Mouse (Mus musculus) forebrain, embryonic 11.5 days (tissue): ENCODE results near the gene Irf2. TPM values are rescaled to one million over a fixed set of nuclear protein-coding genes. Genes with fewer than 3 reads are reported as not detected.

Experiments used
- ATAC-seq: fragments of 200-750 bp; cut with Nextera tagmentation; replicated peaks from 2 replicates; pipeline ENCODE4 v1.8.0; 2017; ENCODE audit warnings: moderate TSS enrichment; ENCODE audit not compliant: low FRiP score
- DNase-seq: peaks from one replicate; pipeline ENCODE4 v3.0.0-alpha.2; 2017; ENCODE audit warnings: low spot score
- H3K27ac ChIP-seq: fragments of 300-500 bp; sonication (generic); 2 replicates; pipeline ENCODE4 v1.5.1; 2014; ENCODE audit warnings: low read depth, low read length
- H3K27me3 ChIP-seq: fragments of 300-500 bp; sonication (generic); 2 replicates; pipeline ENCODE4 v1.6.1; 2014; ENCODE audit warnings: mild to moderate bottlenecking, low read length, mixed read lengths; ENCODE audit not compliant: control insufficient read depth, insufficient read depth
- H3K36me3 ChIP-seq: fragments of 300-500 bp; sonication (generic); 2 replicates; pipeline ENCODE4 v1.6.1; 2014; ENCODE audit warnings: mild to moderate bottlenecking, low read length, moderate library complexity, mixed read lengths; ENCODE audit not compliant: control insufficient read depth, insufficient read depth
- H3K4me1 ChIP-seq: fragments of 300-500 bp; sonication (generic); replicated peaks from 2 replicates; pipeline ENCODE4 v1.6.1; 2014; ENCODE audit warnings: low read length, mixed read lengths; ENCODE audit not compliant: control insufficient read depth, insufficient read depth
- H3K4me2 ChIP-seq: fragments of 300-500 bp; sonication (generic); 2 replicates; pipeline ENCODE4 v1.6.1; 2014; ENCODE audit warnings: low read depth, mild to moderate bottlenecking, low read length, moderate library complexity, mixed read lengths; ENCODE audit not compliant: severe bottlenecking
- H3K4me3 ChIP-seq: fragments of 300-500 bp; sonication (generic); 2 replicates; pipeline ENCODE4 v1.5.1; 2014; ENCODE audit warnings: low read depth, low read length
- H3K9ac ChIP-seq: fragments of 300-500 bp; sonication (generic); 2 replicates; pipeline ENCODE4 v1.6.1; 2014; ENCODE audit warnings: low read length
- H3K9me3 ChIP-seq: fragments of 300-500 bp; sonication (generic); 2 replicates; pipeline ENCODE4 v1.6.1; 2016; ENCODE audit warnings: low read length, mixed read lengths; ENCODE audit not compliant: control insufficient read depth
- WGBS: fragments of 180-500 bp; shearing (Covaris S2); extraction: QIAGEN DNeasy Blood & Tissue Kit; methylation state at CpG from one replicate; pipeline ENCODE4 v1.1.7; 2014; 5-methylcytosine and 5-hydroxymethylcytosine counted together
- polyA plus RNA-seq: library from polyadenylated mRNA; unstranded; fragments of >200 nt; fragmentation: Nextera tagmentation; extraction: Ambion mirVana; gene quantifications from 2 replicates; pipeline ENCODE4 v1.2.1, GENCODE M21; 2014

Gene Irf2
- polyA plus RNA-seq, 1 experiment from 2014 or later: 12.8 TPM

DNA sequence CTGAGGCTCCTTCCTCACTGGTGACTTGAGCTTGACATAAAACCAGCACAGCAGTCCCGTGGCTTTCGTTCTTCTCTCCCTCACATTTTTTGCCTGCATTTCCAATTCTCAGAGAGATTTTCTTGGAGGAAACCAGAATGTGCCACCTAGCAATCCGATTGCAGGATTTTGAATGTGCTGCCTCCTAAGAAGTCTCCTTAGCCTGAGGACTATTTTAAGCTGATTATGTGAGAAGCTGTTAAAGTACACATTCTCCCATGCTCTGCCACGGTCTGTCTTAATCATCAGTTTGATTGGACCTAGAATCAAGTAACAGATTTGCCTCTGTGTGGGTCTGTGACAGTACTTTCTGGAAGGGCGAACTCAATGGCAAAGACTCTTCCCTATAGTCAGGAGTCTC is 123.0 kb downstream of the Irf2 start:
- ATAC-seq (no peak), DNase-seq (no peak)
- Histone ChIP-seq H3K9me3 (no peaks in the 10 kb centered on the region), H3K9ac (no peak overlapping the region), H3K4me1 (peaks cover 3% of the 10 kb centered on the region; the same call in 1 of the 2 replicates), H3K36me3 (no peaks in the 10 kb centered on the region), H3K4me2 (no peak overlapping the region), H3K27me3 (no peaks in the 10 kb centered on the region), H3K27ac (no peak overlapping the region), H3K4me3 (no peak overlapping the region)
- WGBS: 85% methylated on average over 5 of the region's 5 CpGs

DNA sequence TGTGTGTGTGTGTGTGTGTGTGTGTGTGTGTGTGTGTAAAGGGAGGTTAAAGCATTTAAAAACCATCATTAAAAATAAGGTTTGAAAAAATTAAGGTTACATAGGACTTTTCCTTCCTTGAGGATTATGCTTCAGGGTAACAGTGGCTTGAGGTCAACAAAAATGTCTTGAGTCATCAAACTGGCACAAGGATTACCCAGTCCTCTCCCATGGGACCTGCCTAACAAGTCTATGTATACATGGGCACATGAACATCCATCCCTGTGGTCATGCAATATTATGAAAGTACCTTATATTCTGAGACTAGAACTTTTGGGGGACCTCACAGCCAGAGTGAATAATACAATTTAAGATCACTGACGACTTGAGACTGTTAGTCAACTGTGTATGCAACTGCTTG is 125.9 kb downstream of the Irf2 start:
- Histone ChIP-seq H3K9ac (no peak overlapping the region), H3K36me3 (no peaks in the 10 kb centered on the region), H3K4me3 (no peak overlapping the region), H3K4me2 (no peak overlapping the region), H3K27ac (no peak overlapping the region), H3K9me3 (no peaks in the 10 kb centered on the region), H3K4me1 (no peaks in the 10 kb centered on the region), H3K27me3 (no peaks in the 10 kb centered on the region)
- ATAC-seq (no peak), DNase-seq (no peak)
- 87% methylated on average over 1 of the region's 1 CpGs for WGBS

DNA sequence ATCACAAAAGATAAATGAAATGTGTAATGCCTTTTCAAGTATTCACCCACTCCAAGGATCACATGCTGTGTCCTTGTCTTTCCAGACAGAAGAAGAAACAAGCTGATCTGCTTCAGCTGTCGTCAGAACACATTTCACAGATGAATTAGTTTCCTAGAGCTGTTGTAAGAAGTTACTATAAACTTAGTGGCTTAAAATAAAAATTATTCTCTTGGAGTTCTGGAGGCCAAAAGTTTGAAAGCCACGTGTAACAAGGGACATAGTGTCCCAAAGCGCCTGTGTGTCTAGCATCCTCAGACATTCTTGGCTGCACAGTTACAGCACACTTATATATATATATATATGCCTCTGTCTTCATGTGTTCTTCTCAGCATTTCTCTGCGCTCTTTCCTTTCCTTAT is 127.9 kb downstream of the Irf2 start:
- H3K4me3 ChIP-seq: no peak overlapping the region
- no peak overlapping the region for H3K4me2 ChIP-seq
- H3K9me3 ChIP-seq: no peaks in the 10 kb centered on the region
- DNase-seq (no peak), ATAC-seq (no peak)
- no peaks in the 10 kb centered on the region for H3K27me3 ChIP-seq
- H3K9ac ChIP-seq: no peak overlapping the region
- H3K4me1 ChIP-seq: no peaks in the 10 kb centered on the region
- no peaks in the 10 kb centered on the region for H3K36me3 ChIP-seq
- WGBS: 60% methylated on average over 4 of the region's 4 CpGs
- H3K27ac ChIP-seq: no peak overlapping the region

DNA sequence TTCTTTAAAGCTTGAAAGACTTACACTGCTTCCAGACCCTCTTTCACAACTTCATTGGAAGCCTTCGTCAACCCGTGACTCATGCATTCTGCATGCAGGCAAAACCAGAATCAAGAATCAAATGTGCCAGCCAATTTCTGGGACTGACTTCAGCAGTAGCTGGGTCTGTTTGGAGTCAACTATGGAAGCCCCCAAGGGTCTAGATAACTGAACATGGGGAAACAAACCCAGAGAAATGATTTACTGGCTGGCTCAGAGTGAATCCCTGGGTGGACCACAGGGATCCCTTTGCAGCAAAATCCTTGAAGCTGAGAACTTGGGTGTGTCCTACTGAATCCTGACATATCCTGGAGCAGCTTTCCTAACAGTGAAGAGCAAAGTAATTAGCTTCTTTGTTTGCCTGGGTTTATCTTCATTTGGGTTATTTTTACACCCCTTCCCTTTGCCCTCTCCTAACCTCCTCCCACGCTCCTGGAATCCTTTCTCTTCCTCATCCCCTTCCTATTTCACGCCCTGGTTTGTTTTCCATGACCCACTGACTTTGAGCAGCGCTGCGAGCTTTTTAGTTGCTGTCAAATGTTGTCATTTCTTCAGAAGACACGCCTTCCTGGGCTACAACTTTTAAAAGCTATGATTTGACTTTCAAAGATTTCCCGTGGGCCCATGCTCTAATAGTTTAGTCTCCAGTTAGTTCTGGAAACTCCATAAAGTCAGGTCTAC is 129.0 kb downstream of the Irf2 start:
- H3K4me2 ChIP-seq: no peak overlapping the region
- H3K9ac ChIP-seq: no peak overlapping the region
- H3K36me3 ChIP-seq: no peaks in the 10 kb centered on the region
- ATAC-seq (no peak), DNase-seq (no peak)
- no peaks in the 10 kb centered on the region for H3K27me3 ChIP-seq
- H3K4me1 ChIP-seq: no peaks in the 10 kb centered on the region
- no peaks in the 10 kb centered on the region for H3K9me3 ChIP-seq
- WGBS: 77% methylated on average over 8 of the region's 8 CpGs
- no peak overlapping the region for H3K4me3 ChIP-seq
- H3K27ac ChIP-seq: no peak overlapping the region

DNA sequence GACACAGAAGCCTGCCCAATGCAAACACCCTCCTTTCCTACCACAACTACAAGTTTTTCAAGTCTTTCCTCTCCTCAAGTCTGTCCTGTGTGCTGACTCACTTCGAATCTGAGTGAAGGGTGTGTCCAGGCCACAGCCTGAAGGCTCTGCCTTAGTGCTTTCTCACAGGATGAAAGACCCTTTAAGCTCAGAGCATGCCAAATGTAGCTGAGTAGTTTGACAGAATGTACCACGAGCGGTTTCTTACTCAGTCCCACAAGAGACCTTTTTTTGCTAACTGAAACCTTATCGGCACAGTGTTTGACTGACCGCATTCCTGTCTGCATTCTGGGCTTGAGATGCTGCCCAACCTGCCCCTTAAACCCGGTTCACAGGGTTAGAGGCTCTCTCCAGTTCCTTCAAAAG is 130.0 kb downstream of the Irf2 start:
- 85% methylated on average over 6 of the region's 6 CpGs for WGBS
- Histone ChIP-seq H3K27ac (no peak overlapping the region), H3K4me2 (no peak overlapping the region), H3K27me3 (no peaks in the 10 kb centered on the region), H3K9ac (no peak overlapping the region), H3K4me1 (no peaks in the 10 kb centered on the region), H3K4me3 (no peak overlapping the region), H3K36me3 (no peaks in the 10 kb centered on the region), H3K9me3 (no peaks in the 10 kb centered on the region)
- ATAC-seq (no peak), DNase-seq (no peak)

- 92% methylated on average over 4 of the region's 4 CpGs for WGBS
- DNase-seq: no peak
Measured at GRCm38 (mm10) chr8:46871086-46871485, 131.6 kb downstream of the Irf2 start.

DNA sequence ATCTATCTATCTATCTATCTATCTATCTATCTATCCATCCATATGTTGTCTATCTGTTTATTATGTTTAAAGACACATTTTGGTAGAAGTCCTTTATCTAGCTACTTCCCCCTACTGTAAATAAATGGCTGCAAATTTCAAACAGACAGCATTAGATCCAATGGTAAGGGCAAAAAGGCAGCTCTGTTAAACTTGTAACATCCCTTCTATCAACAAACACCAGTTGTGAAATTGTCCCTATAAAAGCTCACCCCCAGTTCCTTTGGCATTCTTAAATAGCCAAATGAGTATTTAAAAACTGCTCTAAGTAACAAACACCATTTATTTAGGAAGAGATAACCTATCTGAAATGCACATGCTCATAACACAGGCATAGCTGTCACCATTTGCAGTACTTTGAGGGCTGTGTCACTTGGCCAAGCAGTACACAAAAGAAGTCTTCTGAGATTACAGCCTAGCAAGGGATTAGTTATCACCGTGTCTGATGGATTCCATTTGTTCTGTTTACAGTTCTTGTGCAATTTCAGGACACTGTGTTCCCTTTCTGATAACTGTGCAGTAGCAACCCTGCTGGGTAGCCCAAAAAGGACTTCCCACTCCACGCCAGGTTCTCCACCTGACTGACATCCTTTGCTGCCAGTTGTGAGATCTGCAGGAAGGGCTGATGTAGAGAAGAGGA is 136.2 kb downstream of the Irf2 start:
- Histone ChIP-seq H3K4me2 (no peak overlapping the region), H3K27ac (no peak overlapping the region), H3K36me3 (no peaks in the 10 kb centered on the region), H3K9me3 (no peaks in the 10 kb centered on the region), H3K9ac (no peak overlapping the region), H3K4me3 (no peak overlapping the region), H3K27me3 (no peaks in the 10 kb centered on the region), H3K4me1 (no peaks in the 10 kb centered on the region)
- ATAC-seq (no peak), DNase-seq (no peak)
- 66% methylated on average over 2 of the region's 2 CpGs for WGBS

More at GRCm38 (mm10) chr8:46871086-46871485, 131.6 kb downstream of the Irf2 start:
- H3K27ac ChIP-seq: no peak overlapping the region
- no peaks in the 10 kb centered on the region for H3K36me3 ChIP-seq
- no peak overlapping the region for H3K4me2 ChIP-seq
- no peaks in the 10 kb centered on the region for H3K27me3 ChIP-seq
- no peak for ATAC-seq
- H3K9me3 ChIP-seq: no peaks in the 10 kb centered on the region
- no peak overlapping the region for H3K4me3 ChIP-seq
- H3K4me1 ChIP-seq: no peaks in the 10 kb centered on the region
- H3K9ac ChIP-seq: no peak overlapping the region

DNA sequence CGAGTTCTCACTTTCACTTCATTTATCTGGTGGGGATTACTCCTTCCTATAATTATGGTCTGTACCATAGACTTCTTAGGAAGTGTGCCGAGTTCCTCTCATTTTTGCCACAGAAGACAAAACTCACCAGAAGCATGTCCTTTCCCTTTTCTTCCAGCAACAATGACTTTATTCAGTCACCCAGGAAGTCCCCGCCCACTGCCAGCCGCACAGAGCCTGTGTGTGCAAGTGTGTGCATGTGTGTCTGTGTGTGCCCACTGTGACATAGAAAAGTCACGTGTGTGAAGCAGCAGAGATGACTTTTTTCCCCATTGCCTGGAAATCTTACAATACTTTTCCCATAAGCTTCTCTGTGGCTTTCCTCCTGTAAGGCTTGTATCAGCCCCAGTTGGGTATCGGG is 141.8 kb downstream of the Irf2 start:
- Histone ChIP-seq H3K9ac (no peak overlapping the region), H3K4me2 (no peak overlapping the region), H3K4me3 (no peak overlapping the region), H3K9me3 (no peaks in the 10 kb centered on the region), H3K27ac (no peak overlapping the region), H3K36me3 (no peaks in the 10 kb centered on the region), H3K4me1 (no peaks in the 10 kb centered on the region), H3K27me3 (no peaks in the 10 kb centered on the region)
- WGBS: 75% methylated on average over 6 of the region's 6 CpGs
- DNase-seq (no peak), ATAC-seq (no peak)
